Mouse (Mus musculus): ENCODE data around the gene Crnkl1. TPM values are rescaled to one million over a fixed set of nuclear protein-coding genes. Genes with fewer than 3 reads are reported as not detected.

Crnkl1 gene
- polyA plus RNA-seq, 1 experiment from 2014 or later: 20.7 TPM

GRCm38 (mm10) chr2:145872099-145872498 lies 62.7 kb downstream of the Crnkl1 start:
- H3K9me3 ChIP-seq (replicated peaks; ENCODE audit: control insufficient read depth, low read length): no peaks in the 10 kb centered on the region; the same call in 1 of the 2 replicates
- no peak overlapping the region for H3K4me3 ChIP-seq (ENCODE audit: low read length)
- peaks cover 9% of the 10 kb centered on the region for H3K4me1 ChIP-seq (ENCODE audit: control insufficient read depth, insufficient read depth, low read length)
- H3K27me3 ChIP-seq (ENCODE audit: control insufficient read depth, insufficient read depth, low read length): no peaks in the 10 kb centered on the region
- H3K9ac ChIP-seq (ENCODE audit: low read length): no peak overlapping the region
- peaks cover 28% of the 10 kb centered on the region for H3K36me3 ChIP-seq (ENCODE audit: control insufficient read depth, insufficient read depth)
- no peak for ATAC-seq (replicated peaks; ENCODE audit: extremely low read depth, insufficient read depth, low FRiP score)
- WGBS: 77% methylated on average over 1 of the region's 1 CpGs
- no peak overlapping the region for H3K27ac ChIP-seq (ENCODE audit: low read length)
- H3K4me2 ChIP-seq (ENCODE audit: low read depth, low read length): no peak overlapping the region

GRCm38 (mm10) chr2:145871308-145871707 lies 63.5 kb downstream of the Crnkl1 start:
- H3K27me3 ChIP-seq (ENCODE audit: control insufficient read depth, insufficient read depth, low read length): no peaks in the 10 kb centered on the region
- no peak overlapping the region for H3K27ac ChIP-seq (ENCODE audit: low read length)
- WGBS: 87% methylated on average over 4 of the region's 4 CpGs
- no peak overlapping the region for H3K4me3 ChIP-seq (ENCODE audit: low read length)
- peaks cover 9% of the 10 kb centered on the region for H3K4me1 ChIP-seq (ENCODE audit: control insufficient read depth, insufficient read depth, low read length)
- no peak overlapping the region for H3K4me2 ChIP-seq (ENCODE audit: low read depth, low read length)
- H3K9me3 ChIP-seq (replicated peaks; ENCODE audit: control insufficient read depth, low read length): no peaks in the 10 kb centered on the region; the same call in 1 of the 2 replicates
- ATAC-seq (replicated peaks; ENCODE audit: extremely low read depth, insufficient read depth, low FRiP score): no peak
- H3K36me3 ChIP-seq (ENCODE audit: control insufficient read depth, insufficient read depth): peaks cover 26% of the 10 kb centered on the region
- H3K9ac ChIP-seq (ENCODE audit: low read length): no peak overlapping the region

Small RNAs within 50 kb of the gene (microRNA-seq; reads per million reads assigned to microRNA genes)
- gene Gm25026: not detected

Other genes with a start within 250 kb of the Crnkl1 start
- gene Naa20, start 32.9 kb downstream of the Crnkl1 start, polyA plus RNA-seq (2015; fragmentation: Nextera tagmentation; extraction: Ambion mirVana): 184 and 213 TPM in 2 replicates
- 0.66 and 0.80 TPM in 2 replicates for gene Cfap61, start 230 bp downstream of the Crnkl1 start, polyA plus RNA-seq (2015; fragmentation: Nextera tagmentation; extraction: Ambion mirVana)

Measured in heart, embryonic 16.5 days (tissue).